Mouse (Mus musculus): ENCODE measurements around the gene Mief1.

Mief1 gene

DNA sequence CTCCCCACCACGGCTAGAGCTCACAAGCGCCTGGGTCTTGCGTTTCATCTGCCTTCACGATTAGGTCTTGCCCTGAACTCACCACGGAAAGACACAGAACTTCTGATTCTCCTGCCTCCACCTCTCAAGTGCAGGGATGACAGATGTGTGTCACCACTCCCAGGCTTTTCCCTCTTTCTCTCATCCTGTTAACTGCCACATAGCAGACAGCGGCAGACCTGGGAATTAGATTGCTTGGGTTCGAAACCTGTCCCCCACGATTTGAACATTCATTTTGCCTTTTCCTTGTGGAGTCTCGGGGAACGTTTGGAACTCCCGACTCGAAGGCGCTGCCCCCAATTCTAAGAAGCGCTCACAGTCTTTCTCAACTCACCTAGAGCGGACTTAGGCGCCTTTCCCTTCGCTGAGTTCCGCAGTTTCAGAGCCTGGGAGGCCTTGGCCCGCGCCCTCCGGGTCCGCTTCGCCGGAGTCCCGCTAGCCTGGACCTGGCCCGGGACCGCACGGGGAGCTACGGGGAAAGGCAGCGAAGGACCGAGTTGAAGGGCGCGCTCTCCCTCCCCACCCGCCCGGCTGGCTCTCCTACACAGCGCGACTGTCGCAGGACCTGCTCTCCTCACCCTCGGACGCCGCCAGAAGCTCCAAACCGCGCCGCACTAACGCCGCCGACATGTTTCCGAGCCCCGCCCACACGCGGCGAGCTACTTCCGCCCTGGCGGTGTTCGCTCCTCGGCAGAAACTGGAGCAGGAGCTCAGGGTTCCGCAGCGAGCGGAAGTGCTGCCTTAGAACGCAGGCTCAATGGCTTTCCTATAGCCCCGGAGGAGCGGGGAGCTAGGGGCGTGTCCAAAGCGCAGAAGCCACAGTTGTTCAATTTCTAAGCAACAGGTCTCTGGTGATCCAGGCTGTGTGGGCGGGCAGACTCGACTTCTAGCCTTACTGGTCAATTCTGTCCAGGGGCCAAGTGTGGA lies 30.1 kb downstream of the Mief1 start, which contains the start of gene Rps19bp1:
Gene Rps19bp1 (minus strand): TSS at position 706 of the 966 bp plus-strand sequence.
- peak; percentile 79 to 87 for DNase-seq (ENCODE audit: low spot score in 2 of 2)

DNA sequence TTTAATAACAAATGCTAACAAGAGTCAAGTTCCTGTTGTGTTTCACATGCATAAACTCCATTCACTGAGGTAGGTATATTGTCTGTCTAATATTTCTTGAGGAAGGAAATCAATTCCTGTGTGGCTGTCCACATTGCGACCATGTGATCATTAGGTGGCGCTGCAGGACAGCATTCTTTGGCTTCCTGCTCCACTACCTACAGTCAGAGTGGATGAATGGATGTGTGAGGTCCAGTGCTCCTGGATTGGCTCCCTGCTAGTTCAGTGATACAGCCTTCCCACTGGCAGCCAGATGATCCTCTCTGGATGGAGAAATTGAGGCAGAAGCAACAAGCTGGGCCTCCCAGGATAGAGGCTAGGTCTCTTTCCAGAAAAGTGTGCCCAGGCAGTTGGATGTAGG lies 32.5 kb downstream of the Mief1 start:
- peak in 1 of 2 experiments; percentile 75 for DNase-seq (ENCODE audit: low spot score in 2 of 2)

DNA sequence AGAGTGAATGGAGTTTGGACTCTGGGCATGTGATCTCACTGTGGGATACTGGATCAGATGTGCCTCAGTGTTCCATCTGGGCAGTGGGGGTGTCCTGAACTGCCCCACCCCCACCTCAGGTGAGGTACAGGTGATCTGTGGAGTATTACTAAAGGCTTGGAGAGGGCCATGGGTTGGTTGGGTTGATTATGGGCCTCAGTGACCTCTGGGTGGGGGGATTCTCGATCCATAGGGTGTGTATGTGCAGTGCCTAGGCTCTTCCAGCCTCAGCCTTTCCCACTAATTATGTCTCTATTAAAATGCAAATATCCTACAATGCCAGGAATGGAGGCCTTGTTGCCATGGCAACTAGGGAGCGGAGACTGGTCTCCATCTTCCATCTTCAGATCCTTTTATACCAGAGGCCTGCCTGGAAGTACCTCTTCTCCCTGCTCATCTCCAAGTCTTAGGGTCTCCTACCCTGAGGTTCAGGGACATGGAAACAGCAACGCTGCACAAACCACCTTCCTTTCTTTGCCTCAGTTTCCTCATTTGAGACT lies 38.1 kb downstream of the Mief1 start:
- no peak for DNase-seq (ENCODE audit: low spot score in 2 of 2)

DNA sequence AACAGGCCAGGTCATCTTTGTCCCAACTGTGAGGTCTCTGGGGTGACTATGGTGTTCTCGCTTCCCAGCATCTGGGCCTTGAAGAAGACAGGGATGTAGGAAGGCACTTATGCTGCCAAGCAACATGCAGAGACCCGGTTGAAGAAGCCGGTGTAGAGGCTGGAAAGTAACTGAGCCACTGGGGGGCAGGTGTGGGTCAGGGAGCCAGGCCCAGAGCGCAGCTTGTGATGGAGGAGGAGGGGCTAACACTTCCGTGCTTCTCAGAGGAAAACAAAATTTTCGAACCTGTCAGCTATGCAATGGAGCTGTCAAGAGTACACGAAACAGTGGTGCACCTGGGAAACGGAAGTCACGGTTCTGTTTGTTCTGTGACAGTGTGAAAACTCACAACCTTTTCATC lies 43.3 kb downstream of the Mief1 start:
- DNase-seq (ENCODE audit: low spot score in 2 of 2) = no peak

DNA sequence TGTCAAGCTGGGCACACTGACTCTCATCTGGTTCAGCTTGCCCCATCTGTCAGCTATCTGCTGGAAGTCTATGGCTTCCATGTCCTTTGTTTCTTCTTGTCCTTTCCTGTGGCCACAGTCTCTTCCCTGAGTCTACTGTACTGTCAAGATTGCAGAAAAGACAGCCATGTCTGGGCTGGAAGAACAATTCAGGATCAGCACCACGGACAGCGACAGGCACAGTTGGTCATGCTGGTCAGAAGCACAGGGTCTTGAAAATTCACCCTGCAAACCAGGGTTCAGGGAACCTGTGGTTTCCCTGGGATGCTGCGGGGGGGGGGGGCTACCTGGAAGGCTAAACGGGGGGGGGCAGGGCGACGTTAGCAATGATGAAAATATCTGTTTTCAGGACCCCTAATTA lies 43.8 kb downstream of the Mief1 start:
- no peak for DNase-seq (ENCODE audit: low spot score in 2 of 2)

DNA sequence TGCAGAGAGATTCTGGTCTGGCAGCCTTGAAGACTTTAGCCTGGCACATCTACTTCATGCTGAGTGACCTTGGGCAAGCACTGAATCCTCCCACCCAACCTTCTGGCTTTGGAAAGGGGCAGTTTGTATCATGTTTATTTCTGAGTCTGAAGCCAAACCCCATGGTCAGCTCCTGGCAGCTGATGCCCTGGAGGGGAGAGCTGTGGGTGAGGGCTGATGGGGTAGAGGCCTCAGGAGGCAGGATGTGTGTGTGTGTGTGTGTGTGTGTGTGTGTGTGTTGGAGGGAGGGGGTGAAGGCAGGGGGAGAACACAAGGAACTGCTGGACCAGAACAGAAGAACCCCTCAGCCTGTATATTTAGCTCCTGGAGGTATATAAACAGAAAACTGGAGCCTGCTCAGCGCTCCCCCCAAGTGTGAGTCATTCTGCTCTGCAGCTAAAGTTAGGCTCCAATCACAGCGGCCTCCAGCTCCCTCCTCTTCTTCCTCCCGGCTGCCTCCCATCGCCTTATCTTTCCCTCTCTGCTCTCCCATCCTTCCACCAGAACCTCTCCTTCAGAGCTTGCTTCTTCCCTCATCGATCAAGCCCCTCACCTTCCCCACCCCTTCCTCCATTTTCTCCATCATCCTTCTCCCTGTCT lies 44.4 kb downstream of the Mief1 start:
- peak in 1 of 2 experiments; percentile 71 for DNase-seq (ENCODE audit: low spot score in 2 of 2)

DNA sequence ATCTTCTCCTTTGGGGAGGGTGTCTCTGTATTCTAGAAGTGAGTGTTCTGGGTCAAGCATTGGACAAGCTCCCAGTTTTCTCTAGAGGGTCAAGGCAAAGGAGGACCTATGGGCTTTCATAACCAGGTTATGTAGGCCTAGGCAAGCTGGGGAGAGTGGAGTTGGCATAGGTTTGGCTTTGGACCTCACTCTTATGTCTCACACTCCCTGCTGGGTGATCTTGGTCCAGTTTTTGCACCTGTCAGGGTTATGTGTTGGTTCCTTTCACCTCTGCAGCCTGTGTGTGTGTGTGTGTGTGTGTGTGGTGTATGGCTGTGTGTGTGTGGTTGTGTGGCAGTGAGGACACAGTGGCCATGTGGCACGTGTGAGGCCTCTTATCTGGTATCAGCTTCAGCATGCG lies 45.2 kb downstream of the Mief1 start:
- no peak for DNase-seq (ENCODE audit: low spot score in 2 of 2)

DNA sequence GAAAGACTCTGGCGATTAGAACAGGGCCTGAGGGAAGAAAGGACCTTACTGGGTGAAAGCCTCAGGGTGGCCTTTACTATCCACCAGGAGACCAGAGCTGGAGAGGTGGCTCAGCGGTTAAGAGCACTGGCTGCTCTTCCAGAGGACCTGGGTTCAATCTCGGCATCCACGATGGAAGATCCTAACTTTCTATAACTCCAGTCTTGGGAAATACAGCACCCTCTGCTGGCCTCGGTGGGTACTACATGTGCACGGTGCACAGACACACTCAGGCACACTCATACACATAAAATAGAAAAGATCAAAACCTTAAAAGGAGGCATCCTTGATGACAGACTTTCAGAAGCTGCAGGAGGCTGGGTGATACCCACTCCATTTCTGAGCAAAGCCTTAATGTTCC lies 46.8 kb downstream of the Mief1 start:
- DNase-seq (ENCODE audit: low spot score in 2 of 2) = no peak

DNA sequence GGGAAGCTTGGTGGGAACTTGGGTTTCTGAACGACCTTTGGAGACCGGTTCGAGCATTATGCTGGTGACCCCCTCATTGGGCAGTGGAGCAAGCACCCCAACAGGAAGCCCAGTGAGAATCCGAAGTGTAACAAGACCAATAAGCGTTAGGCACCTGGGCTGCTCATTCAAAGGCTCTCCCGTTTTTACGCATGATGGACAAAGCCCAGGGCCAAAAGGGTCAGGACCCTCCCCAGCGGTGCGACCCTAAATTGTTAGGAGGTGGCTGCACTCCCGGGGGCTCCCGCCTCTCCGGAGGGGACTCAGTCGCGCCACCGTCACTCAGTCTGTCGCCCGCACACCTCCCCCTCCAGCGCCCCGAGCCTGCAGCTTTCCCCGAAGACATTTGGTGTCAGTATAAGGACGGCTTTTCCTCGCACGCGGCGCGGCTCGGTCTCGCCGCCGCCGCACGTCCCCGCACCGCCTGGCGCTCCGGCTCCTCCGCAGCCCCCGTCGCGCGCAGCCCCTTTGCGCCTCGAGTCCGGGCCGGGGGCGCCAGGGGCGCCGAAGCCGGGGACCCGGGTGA lies 53.1 kb downstream of the Mief1 start, which contains the start of gene Cacna1i:
Gene Cacna1i (plus strand): TSS at position 388 of the 565 bp plus-strand sequence.
- DNase-seq (ENCODE audit: low spot score in 2 of 2) = peak in 1 of 2 experiments; percentile 66

DNA sequence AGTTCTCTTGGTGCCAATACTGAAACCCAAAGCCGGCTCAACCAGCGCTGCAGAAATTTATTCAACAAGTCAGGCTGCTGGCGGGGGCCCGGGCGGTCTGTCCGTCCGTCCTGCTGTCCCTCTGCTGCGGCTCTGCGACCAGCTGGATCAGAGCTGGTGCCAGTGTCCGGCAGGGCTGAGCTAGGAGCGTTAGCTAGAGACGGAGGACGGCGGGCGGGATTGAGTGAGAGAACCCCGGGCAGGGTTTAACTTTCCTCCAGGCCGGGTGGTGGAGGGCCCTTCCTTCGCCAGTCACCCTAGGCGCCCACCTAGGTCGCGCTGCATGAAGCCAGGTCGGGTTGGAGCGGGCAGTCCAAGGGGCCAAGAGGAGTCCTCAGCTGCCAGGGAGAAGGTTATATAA lies 54.2 kb downstream of the Mief1 start:
- no peak for DNase-seq (ENCODE audit: low spot score in 2 of 2)

DNA sequence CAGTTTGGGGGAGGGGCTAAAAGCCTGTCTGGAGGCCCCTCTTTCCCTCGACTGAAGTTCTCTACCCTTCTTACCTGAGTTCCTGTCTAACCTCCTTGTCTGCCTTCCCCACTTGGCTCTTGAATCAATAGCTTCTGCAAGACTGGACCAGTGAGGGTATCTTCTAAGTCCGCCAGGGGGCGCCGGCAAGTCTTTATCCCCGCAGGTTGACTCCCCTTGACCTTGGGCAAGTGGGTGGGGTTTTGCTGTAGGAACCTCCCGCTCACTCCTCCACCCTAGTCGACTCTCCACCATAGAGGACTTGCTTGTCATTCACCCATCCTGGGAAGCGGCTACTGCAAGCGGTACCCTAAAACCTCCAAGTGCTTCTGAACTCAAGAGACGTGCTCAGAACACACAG lies 55.6 kb downstream of the Mief1 start:
- DNase-seq (ENCODE audit: low spot score in 2 of 2) = peak; percentile 63 to 65

DNA sequence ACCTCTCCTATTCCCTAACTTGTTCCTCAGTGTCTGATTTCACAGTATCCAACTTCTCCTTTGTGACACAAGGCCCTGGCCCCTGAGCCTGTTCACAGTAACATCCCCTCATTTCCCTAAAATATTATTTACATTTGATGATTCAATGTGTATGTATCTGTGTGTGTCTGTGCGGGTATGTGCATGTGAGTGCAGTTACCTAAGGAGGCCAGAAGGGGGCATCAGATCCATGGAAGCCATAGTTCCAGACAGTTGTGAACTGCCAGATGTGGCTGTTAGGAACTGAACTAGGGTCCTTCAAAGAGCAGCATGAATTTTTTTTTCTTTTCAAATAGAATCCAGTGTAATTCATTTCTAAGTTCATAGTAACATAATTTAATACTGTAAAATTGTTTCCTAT lies 63.3 kb downstream of the Mief1 start:
- DNase-seq (ENCODE audit: low spot score in 2 of 2) = no peak
